Mouse (Mus musculus): Measurements from ENCODE around the gene Faxc. TPM values are rescaled to one million over a fixed set of nuclear protein-coding genes. Genes with fewer than 3 reads are reported as not detected.

Gene Faxc
- total RNA-seq, 1 experiment, result 2.0 TPM

DNA sequence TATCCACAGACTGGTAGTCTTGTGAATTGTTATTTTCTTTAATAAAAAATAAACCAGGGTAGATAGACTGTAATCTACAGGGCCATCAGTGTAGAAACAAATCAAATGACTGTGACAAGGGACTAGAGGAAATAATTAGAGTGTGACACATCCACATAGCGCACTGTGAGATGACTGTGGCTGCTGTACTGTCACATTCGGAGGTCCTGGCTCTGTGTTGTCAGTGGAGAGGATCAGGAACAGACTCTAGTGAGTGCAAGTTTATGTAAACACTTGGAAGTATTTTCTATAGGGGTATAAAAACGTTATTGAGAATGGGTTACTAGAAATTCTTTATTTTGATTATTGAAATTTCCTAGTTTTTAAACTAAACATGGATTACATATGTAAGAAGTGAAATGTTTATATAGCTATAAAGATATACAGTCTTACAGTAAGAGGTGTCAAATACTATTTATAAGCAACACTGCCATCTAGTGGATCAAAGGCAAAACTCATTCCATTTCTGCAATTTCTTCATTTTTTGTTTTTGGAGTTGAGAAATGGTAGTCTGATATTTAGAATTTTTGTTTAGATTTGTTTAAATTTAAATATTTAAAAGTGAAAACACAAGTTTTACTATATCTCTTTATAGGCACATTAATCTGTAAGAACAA lies 59.6 kb downstream of the Faxc start:
- H3K4me1 ChIP-seq (ENCODE audit: control insufficient read depth in 2 of 2, insufficient read depth in 2 of 2, low read length in 2 of 2, poor library complexity in 1 of 2), result no peaks in the 10 kb centered on the region
- no peak overlapping the region for H3K9ac ChIP-seq (ENCODE audit: insufficient read depth, low read depth, low read length, poor library complexity, severe bottlenecking)
- no peaks in the 10 kb centered on the region for H3K9me3 ChIP-seq (ENCODE audit: control insufficient read depth, insufficient read depth, low read depth, low read length)
- no peak overlapping the region for H3K27ac ChIP-seq (ENCODE audit: insufficient read depth, low read depth, low read length, poor library complexity, severe bottlenecking)
- no peak overlapping the region for H3K4me3 ChIP-seq (ENCODE audit: insufficient read depth in 1 of 2, low read depth in 1 of 2, low read length in 2 of 2, poor library complexity in 1 of 2, severe bottlenecking in 1 of 2)
- peak; percentile 9 for DNase-seq (ENCODE audit: low read depth, low spot score)
- H3K36me3 ChIP-seq (ENCODE audit: control insufficient read depth, insufficient read depth, low read length, poor library complexity, severe bottlenecking), result no peaks in the 10 kb centered on the region
- TF ChIP-seq ZC3H11A (IDR thresholded peaks at IDR 0.05; ENCODE audit: borderline replicate concordance, low read depth, low read length), result 0 out of 2 replicates have a peak, but pooled peaks have one; percentile 26
- no peak for TF ChIP-seq ZNF384 (IDR thresholded peaks at IDR 0.05; ENCODE audit: low read depth, low read length)
- in situ Hi-C loops (cut with MboI; ENCODE audit: low sequenced_read_pairs in 2 of 2, unreplicated experiment in 2 of 2), result no loop called here

DNA sequence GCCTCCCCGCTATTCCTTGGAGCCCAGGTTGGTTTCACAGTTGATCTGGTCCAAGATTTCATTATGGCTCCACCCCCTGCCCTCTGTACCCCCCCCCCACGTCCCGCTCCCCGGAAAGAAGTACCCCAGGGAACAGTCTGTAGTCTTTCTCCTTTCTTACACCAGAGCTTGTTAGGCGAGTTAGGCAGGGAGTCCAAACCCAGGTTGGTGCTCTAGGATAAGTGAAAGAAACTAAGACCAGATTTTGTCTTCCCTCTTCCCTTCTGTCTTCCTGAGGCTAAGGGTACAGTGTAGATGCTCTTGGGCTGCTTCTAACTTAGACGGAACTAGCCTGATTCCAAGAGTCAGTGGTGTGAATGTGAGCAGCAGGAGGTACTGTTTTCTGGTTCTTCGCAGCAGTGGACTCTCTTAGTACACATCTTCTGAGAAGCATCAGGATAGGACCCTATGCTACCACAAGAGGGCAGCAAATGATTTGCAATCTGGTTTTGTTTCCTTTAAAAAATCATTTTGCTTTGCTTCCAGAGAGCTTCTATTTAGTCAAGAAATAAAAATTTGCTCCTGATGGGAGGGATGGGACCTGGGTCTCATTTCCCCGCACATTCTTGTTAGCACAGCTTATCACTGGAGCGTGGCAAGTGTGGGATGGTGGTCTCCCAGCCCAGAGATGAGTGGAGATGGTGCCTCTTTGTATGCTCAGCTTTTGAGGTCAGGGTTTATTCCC lies 86.7 kb downstream of the Faxc start:
- no peaks in the 10 kb centered on the region for H3K36me3 ChIP-seq (ENCODE audit: control insufficient read depth, insufficient read depth, low read length, poor library complexity, severe bottlenecking)
- in situ Hi-C loops (cut with MboI; ENCODE audit: low sequenced_read_pairs in 2 of 2, unreplicated experiment in 2 of 2), result no loop called here
- TF ChIP-seq MAFK (IDR thresholded peaks at IDR 0.05; ENCODE audit: insufficient read depth, low read depth, low read length) (no peak), ZC3H11A (IDR thresholded peaks at IDR 0.05; ENCODE audit: borderline replicate concordance, low read depth, low read length) (peak; percentile 82)
- H3K4me3 ChIP-seq (ENCODE audit: insufficient read depth in 1 of 2, low read depth in 1 of 2, low read length in 2 of 2, poor library complexity in 1 of 2, severe bottlenecking in 1 of 2), result no peak overlapping the region
- no peak overlapping the region for H3K27ac ChIP-seq (ENCODE audit: insufficient read depth, low read depth, low read length, poor library complexity, severe bottlenecking)
- H3K9ac ChIP-seq (ENCODE audit: insufficient read depth, low read depth, low read length, poor library complexity, severe bottlenecking), result no peak overlapping the region
- no peaks in the 10 kb centered on the region for H3K4me1 ChIP-seq (ENCODE audit: control insufficient read depth in 2 of 2, insufficient read depth in 2 of 2, low read length in 2 of 2, poor library complexity in 1 of 2)
- H3K9me3 ChIP-seq (ENCODE audit: control insufficient read depth, insufficient read depth, low read depth, low read length), result no peaks in the 10 kb centered on the region
- DNase-seq (ENCODE audit: low read depth, low spot score), result peak; percentile 45

DNA sequence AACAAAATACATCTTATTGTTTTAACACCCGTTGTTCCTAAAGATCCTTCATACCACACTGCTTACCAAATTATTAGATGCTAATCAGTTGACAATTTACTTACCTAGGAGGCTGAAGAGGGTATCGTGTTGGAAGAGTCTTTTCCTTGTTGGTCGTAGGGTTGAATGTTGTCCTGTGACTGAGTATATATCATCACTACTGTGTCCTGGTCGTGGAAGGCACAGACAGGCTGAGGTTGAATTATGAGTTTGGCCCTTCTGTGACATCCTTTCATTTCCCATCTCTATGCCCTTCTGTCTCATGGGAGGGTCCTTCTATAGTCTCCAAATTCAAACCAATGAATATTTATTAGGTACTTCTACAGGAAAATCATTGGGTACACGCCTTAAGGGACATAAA lies 87.3 kb downstream of the Faxc start:
- Histone ChIP-seq H3K9me3 (ENCODE audit: control insufficient read depth, insufficient read depth, low read depth, low read length) (no peaks in the 10 kb centered on the region), H3K36me3 (ENCODE audit: control insufficient read depth, insufficient read depth, low read length, poor library complexity, severe bottlenecking) (no peaks in the 10 kb centered on the region), H3K27ac (ENCODE audit: insufficient read depth, low read depth, low read length, poor library complexity, severe bottlenecking) (no peak overlapping the region), H3K4me3 (ENCODE audit: insufficient read depth in 1 of 2, low read depth in 1 of 2, low read length in 2 of 2, poor library complexity in 1 of 2, severe bottlenecking in 1 of 2) (no peak overlapping the region), H3K4me1 (ENCODE audit: control insufficient read depth in 2 of 2, insufficient read depth in 2 of 2, low read length in 2 of 2, poor library complexity in 1 of 2) (no peaks in the 10 kb centered on the region), H3K9ac (ENCODE audit: insufficient read depth, low read depth, low read length, poor library complexity, severe bottlenecking) (no peak overlapping the region)
- in situ Hi-C loops (cut with MboI; ENCODE audit: low sequenced_read_pairs in 2 of 2, unreplicated experiment in 2 of 2), result no loop called here
- DNase-seq (ENCODE audit: low read depth, low spot score), result no peak
- no peak for TF ChIP-seq CHD2 (IDR thresholded peaks at IDR 0.05; ENCODE audit: low read depth, low read length)
- no peak for TF ChIP-seq ZC3H11A (IDR thresholded peaks at IDR 0.05; ENCODE audit: borderline replicate concordance, low read depth, low read length)

DNA sequence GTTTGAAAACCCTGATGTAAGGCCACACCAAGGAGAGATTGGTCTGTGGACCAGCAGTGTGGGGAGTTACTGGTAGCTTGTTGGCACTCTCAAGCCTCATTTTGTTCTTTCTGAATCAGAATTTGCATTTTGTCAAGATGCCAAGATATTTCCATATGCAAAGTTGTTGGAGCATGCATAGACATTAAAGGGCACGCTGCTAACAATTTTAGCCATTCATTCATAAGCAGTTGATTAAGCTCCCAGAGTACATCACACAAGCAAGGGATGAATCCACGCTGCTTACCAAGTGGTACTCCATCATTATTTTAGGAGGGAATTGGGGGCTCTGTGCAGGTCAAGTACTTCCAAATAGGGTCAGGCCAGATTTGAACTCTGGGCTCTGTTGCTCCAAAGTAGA lies 98.8 kb downstream of the Faxc start:
- Histone ChIP-seq H3K9me3 (ENCODE audit: control insufficient read depth, insufficient read depth, low read depth, low read length) (no peaks in the 10 kb centered on the region), H3K4me3 (ENCODE audit: insufficient read depth in 1 of 2, low read depth in 1 of 2, low read length in 2 of 2, poor library complexity in 1 of 2, severe bottlenecking in 1 of 2) (no peak overlapping the region), H3K4me1 (ENCODE audit: control insufficient read depth in 2 of 2, insufficient read depth in 2 of 2, low read length in 2 of 2, poor library complexity in 1 of 2) (no peaks in the 10 kb centered on the region), H3K9ac (ENCODE audit: insufficient read depth, low read depth, low read length, poor library complexity, severe bottlenecking) (no peak overlapping the region), H3K27ac (ENCODE audit: insufficient read depth, low read depth, low read length, poor library complexity, severe bottlenecking) (no peak overlapping the region), H3K36me3 (ENCODE audit: control insufficient read depth, insufficient read depth, low read length, poor library complexity, severe bottlenecking) (no peaks in the 10 kb centered on the region)
- TF ChIP-seq HCFC1 (IDR thresholded peaks at IDR 0.05; ENCODE audit: borderline replicate concordance, insufficient read depth, low read length) (no peak), MAFK (IDR thresholded peaks at IDR 0.05; ENCODE audit: insufficient read depth, low read depth, low read length) (no peak), CHD2 (IDR thresholded peaks at IDR 0.05; ENCODE audit: low read depth, low read length) (no peak), ZNF384 (IDR thresholded peaks at IDR 0.05; ENCODE audit: low read depth, low read length) (no peak)
- in situ Hi-C loops (cut with MboI; ENCODE audit: low sequenced_read_pairs in 2 of 2, unreplicated experiment in 2 of 2), result no loop called here
- no peak for DNase-seq (ENCODE audit: low read depth, low spot score)

Other genes with a start within 250 kb of the Faxc start
- gene Prdm13, start 245.4 kb upstream of the Faxc start, total RNA-seq (2012; rRNA removed), result 0.21 and 0.27 TPM in 2 replicates
- 26.7 and 34.2 TPM in 2 replicates for gene Ccnc, start 203.6 kb upstream of the Faxc start, total RNA-seq (2012; rRNA removed)
- 25.4 and 28.3 TPM in 2 replicates for gene Usp45, start 164.2 kb upstream of the Faxc start, total RNA-seq (2012; rRNA removed)
- gene Tstd3, start 164.1 kb upstream of the Faxc start, total RNA-seq (2012; rRNA removed), result 5.0 and 9.3 TPM in 2 replicates
- gene Pnisr, start 83.7 kb upstream of the Faxc start, total RNA-seq (2012; rRNA removed), result 76.7 and 107 TPM in 2 replicates
- gene Coq3, start 51.7 kb upstream of the Faxc start, total RNA-seq (2012; rRNA removed), result 6.3 and 9.1 TPM in 2 replicates